14 mouse cellular contexts compared by ENCODE assay signal in genomic region chr17:47422616-47423015, GRCm38 (mm10). TPM values are rescaled to one million over a fixed set of nuclear protein-coding genes. Genes with fewer than 3 reads are reported as not detected.
DNase-seq lines count a peak whose midpoint lies in the region; TF ChIP-seq lines count a peak whose summit lies in the region.
"Not testable (repeated sequence)": the region's sequence is repeated elsewhere in the genome, so short reads cannot be mapped to it uniquely, and the experiment has no call there.
"Had no signal": no experiment of that assay in that cellular context is flagged by ENCODE, and none has a peak within 500 bp of the region (broad histone marks: within the 10 kb centered on the region; RNA-seq: fewer than 3 reads in every experiment).

No protein-coding gene starts in this region.

- not testable (repeated sequence) for H3K4me1 ChIP-seq in ES-E14 (ENCODE audit: control insufficient read depth in 2 of 2, insufficient read depth in 2 of 2, low read length in 2 of 2, poor library complexity in 1 of 2); testis, adult 2 months (ENCODE audit: control insufficient read depth, insufficient read depth, low read length)

- peak; percentile 56 for DNase-seq in A20 (ENCODE audit: low read depth, low spot score)
- not testable (repeated sequence) for DNase-seq in ES-E14 (ENCODE audit: low read depth, low spot score)
- peak; percentile 69 for DNase-seq in R1 (ENCODE audit: low read depth, low spot score)

- TF ChIP-seq CTCF in testis, adult 2 months (IDR thresholded peaks at IDR 0.05; ENCODE audit: control insufficient read depth, insufficient read depth, insufficient replicate concordance, low read depth, low read length), result not testable (repeated sequence)

- H3K9ac ChIP-seq in ES-E14 (ENCODE audit: insufficient read depth, low read depth, low read length, poor library complexity, severe bottlenecking), result not testable (repeated sequence)

- not testable (repeated sequence) for H3K27ac ChIP-seq in ES-E14 (ENCODE audit: insufficient read depth, low read depth, low read length, poor library complexity, severe bottlenecking); testis, adult 2 months (ENCODE audit: control insufficient read depth, insufficient read depth, low read depth, low read length)

- in situ Hi-C loops in ES-E14 (cut with MboI; ENCODE audit: low sequenced_read_pairs in 2 of 2, unreplicated experiment in 2 of 2), result not testable (repeated sequence)

- not testable (repeated sequence) for H3K36me3 ChIP-seq in ES-E14 (ENCODE audit: control insufficient read depth, insufficient read depth, low read length, poor library complexity, severe bottlenecking); testis, adult 2 months (ENCODE audit: control insufficient read depth, insufficient read depth, low read length)

- not testable (repeated sequence) for TF ChIP-seq POLR2A in testis, adult 2 months (IDR thresholded peaks at IDR 0.05; ENCODE audit: control insufficient read depth, low read depth, low read length)

- not testable (repeated sequence) for H3K27me3 ChIP-seq in testis, adult 2 months (ENCODE audit: control insufficient read depth, insufficient read depth, low read length)

- not testable (repeated sequence) for H3K4me3 ChIP-seq in ES-E14 (ENCODE audit: insufficient read depth in 1 of 2, low read depth in 1 of 2, low read length in 2 of 2, poor library complexity in 1 of 2, severe bottlenecking in 1 of 2)
- peak overlapping the region; percentile 74; the same call in 1 of the 2 replicates for H3K4me3 ChIP-seq in testis, adult 2 months (ENCODE audit: control insufficient read depth, low read depth, low read length)

- not testable (repeated sequence) for H3K9me3 ChIP-seq in ES-E14 (ENCODE audit: control insufficient read depth, insufficient read depth, low read depth, low read length)

TF ChIP-seq in ES-E14, 5 proteins besides CTCF, POLR2A, EP300 and RAD21:
- TF ChIP-seq CHD2 (IDR thresholded peaks at IDR 0.05; ENCODE audit: low read depth, low read length), result 0 out of 2 replicates have a peak, but pooled peaks have one; percentile 28

RNA-seq across cellular contexts. Expression of gene AI661453, which starts 13.8 kb away (rescaled TPM):
- 1.5 and 2.2 TPM in 2 replicates for total RNA-seq in ES-E14 (2012; rRNA removed)
- polyA plus RNA-seq in testis, adult 2 months (2012; rRNA removed), result 0.53 and 0.81 TPM in 2 replicates
- total RNA-seq: CH12.LX, MEL had no signal
- polyA plus RNA-seq: CD4-positive, CD25-positive, alpha-beta regulatory T cell, adult 4 months had no signal

RNA-seq across cellular contexts. Expression of gene 1700001C19Rik, which starts 14.6 kb away (rescaled TPM):
- total RNA-seq in ES-E14 (2012; rRNA removed), result 0.85 TPM in 2 replicates
- 545 and 576 TPM in 2 replicates for polyA plus RNA-seq in testis, adult 2 months (2012; rRNA removed)
- total RNA-seq: adrenal gland, adult 18-20 months; adrenal gland, adult 2 months; adrenal gland, postnatal 25 days; adrenal gland, postnatal 36 days; CH12.LX; G1E; MEL had no signal
- polyA plus RNA-seq: activated CD4-positive, CD25-positive, alpha-beta regulatory T cell, adult 4 months; C2C12; CD4-positive, CD25-positive, alpha-beta regulatory T cell, adult 4 months; G1E had no signal

RNA-seq across cellular contexts. Expression of gene Guca1a, which starts 22.2 kb away (rescaled TPM):
- total RNA-seq in ES-E14 (2012; rRNA removed), result 10.7 and 12.2 TPM in 2 replicates
- polyA plus RNA-seq in testis, adult 2 months (2012; rRNA removed), result 10.1 and 15.0 TPM in 2 replicates
- total RNA-seq: G1E had no signal
- polyA plus RNA-seq: activated CD4-positive, CD25-positive, alpha-beta regulatory T cell, adult 4 months; CD4-positive, CD25-positive, alpha-beta regulatory T cell, adult 4 months had no signal

RNA-seq across cellular contexts. Expression of gene Guca1b, which starts 37.4 kb away (rescaled TPM):
- total RNA-seq in ES-E14 (2012; rRNA removed), result not detected in 2 replicates
- 0.26 and 0.36 TPM in 2 replicates for polyA plus RNA-seq in testis, adult 2 months (2012; rRNA removed)
- total RNA-seq: G1E had no signal
- polyA plus RNA-seq: G1E had no signal

RNA-seq across cellular contexts. Expression of gene Mrps10, which starts 53.9 kb away (rescaled TPM):
- 55.8 and 65.1 TPM in 2 replicates for total RNA-seq in ES-E14 (2012; rRNA removed)
- polyA plus RNA-seq in testis, adult 2 months (2012; rRNA removed), result 20.5 and 21.3 TPM in 2 replicates
